Mouse (Mus musculus) megakaryocyte, embryonic 14.5 days (primary cell): ENCODE measurements around the gene Snai3.

Experiments used
- FLI1 ChIP-seq: IDR thresholded peaks from 2 replicates; pipeline ENCODE4 v1.6.1; 2012; ENCODE audit warnings: low read length, inconsistent platforms, mixed read lengths
- GATA1 ChIP-seq: IDR thresholded peaks from 3 replicates; pipeline ENCODE4 v1.6.1; 2012; ENCODE audit warnings: mixed read lengths, low read length, inconsistent platforms, borderline replicate concordance

DNA sequence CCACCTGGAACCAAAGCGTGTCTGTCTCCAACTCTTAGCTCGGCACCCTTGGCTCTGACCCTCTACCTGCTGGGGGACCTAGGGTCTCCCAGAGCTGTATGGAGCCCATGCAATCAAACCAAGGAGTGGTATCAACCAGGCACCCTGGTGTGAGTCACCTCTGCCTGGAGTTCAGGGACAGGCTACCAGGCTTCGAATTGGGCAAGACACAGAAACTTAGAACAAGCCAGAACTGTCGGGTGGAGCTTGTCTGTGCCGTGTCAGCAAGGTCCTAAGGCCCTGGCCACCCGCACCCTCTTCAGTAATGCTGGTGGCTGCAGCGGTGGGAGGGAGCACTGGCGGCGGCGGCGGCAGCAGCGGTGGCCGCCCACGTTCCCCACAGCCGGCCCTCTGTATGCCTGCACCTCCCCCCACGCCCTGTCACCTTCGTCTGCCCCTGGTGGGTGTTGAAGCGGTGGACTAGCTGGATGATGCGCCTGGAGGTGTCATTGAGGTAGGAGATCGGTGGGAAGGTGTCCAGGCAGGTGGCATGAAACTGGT is 23.9 kb downstream of the Snai3 start:
- TF ChIP-seq GATA1 (no peak), FLI1 (no peak)
